Mouse (Mus musculus) midbrain, postnatal 0 days (tissue): Measurements from ENCODE around the gene Cog2. TPM values are rescaled to one million over a fixed set of nuclear protein-coding genes. Genes with fewer than 3 reads are reported as not detected.

ENCODE experiments used
- ATAC-seq: fragments of 200-750 bp; cut with Nextera tagmentation; 2 replicates; pipeline ENCODE4 v1.8.0; 2017; ENCODE audit warnings: moderate number of reproducible peaks, mild to moderate bottlenecking, moderate TSS enrichment, moderate library complexity; ENCODE audit not compliant: low FRiP score
- DNase-seq: peaks from one replicate; pipeline ENCODE4 v3.0.0-alpha.2; 2015; ENCODE audit warnings: low spot score
- H3K27ac ChIP-seq: fragments of 300-500 bp; sonication (generic); 2 replicates; pipeline ENCODE4 v1.5.1; 2014; ENCODE audit warnings: low read depth, mild to moderate bottlenecking, low read length, mixed read lengths
- H3K27me3 ChIP-seq: fragments of 300-500 bp; sonication (generic); 2 replicates; pipeline ENCODE4 v1.6.1; 2014; ENCODE audit warnings: low read length, control low read depth, mixed read lengths; ENCODE audit not compliant: insufficient read depth
- H3K36me3 ChIP-seq: fragments of 300-500 bp; sonication (generic); 2 replicates; pipeline ENCODE4 v1.6.1; 2014; ENCODE audit warnings: low read length, control low read depth, mixed read lengths; ENCODE audit not compliant: insufficient read depth
- H3K4me1 ChIP-seq: fragments of 300-500 bp; sonication (generic); 2 replicates; pipeline ENCODE4 v1.6.1; 2014; ENCODE audit warnings: mild to moderate bottlenecking, control low read depth, antibody characterized with exemption, low read length, mixed read lengths; ENCODE audit not compliant: insufficient read depth
- H3K4me2 ChIP-seq: fragments of 300-500 bp; sonication (generic); 2 replicates; pipeline ENCODE4 v1.6.1; 2014; ENCODE audit warnings: low read depth, mild to moderate bottlenecking, low read length, mixed read lengths; ENCODE audit not compliant: poor library complexity, severe bottlenecking
- H3K4me3 ChIP-seq: fragments of 300-500 bp; sonication (generic); 2 replicates; pipeline ENCODE4 v1.5.1; 2014; ENCODE audit warnings: low read depth, mild to moderate bottlenecking, low read length, moderate library complexity
- H3K9ac ChIP-seq: fragments of 300-500 bp; sonication (generic); replicated peaks from 2 replicates; pipeline ENCODE4 v1.6.1; 2014; ENCODE audit warnings: mild to moderate bottlenecking, low read length, moderate library complexity, mixed read lengths; ENCODE audit not compliant: poor library complexity, severe bottlenecking
- H3K9me3 ChIP-seq: fragments of 300-500 bp; sonication (generic); 2 replicates; pipeline ENCODE4 v1.6.1; 2016; ENCODE audit warnings: low read length, control low read depth
- CTCF ChIP-seq: IDR thresholded peaks from 2 replicates; pipeline ENCODE4 v1.5.1; 2016; ENCODE audit warnings: antibody characterized with exemption, mild to moderate bottlenecking
- WGBS: fragments of 180-500 bp; shearing (Covaris S2); extraction: QIAGEN DNeasy Blood & Tissue Kit; methylation state at CpG from one replicate; pipeline ENCODE4 v1.1.7; 2014; 5-methylcytosine and 5-hydroxymethylcytosine counted together
- polyA plus RNA-seq: library from polyadenylated mRNA; unstranded; fragments of >200 nt; fragmentation: Nextera tagmentation; extraction: Ambion mirVana; gene quantifications from 2 replicates; pipeline ENCODE4 v1.2.1, GENCODE M21; 2015
- total RNA-seq: library from RNA; depleted of rRNA; stranded (reverse); fragments of >200 nt; gene quantifications from 2 replicates; pipeline ENCODE4 v1.2.3, GENCODE M21; 2014; rRNA removed

The Cog2 gene
- total and polyA plus RNA-seq, 2 experiments from 2014 or later: 15.8 to 26.7 TPM

DNA sequence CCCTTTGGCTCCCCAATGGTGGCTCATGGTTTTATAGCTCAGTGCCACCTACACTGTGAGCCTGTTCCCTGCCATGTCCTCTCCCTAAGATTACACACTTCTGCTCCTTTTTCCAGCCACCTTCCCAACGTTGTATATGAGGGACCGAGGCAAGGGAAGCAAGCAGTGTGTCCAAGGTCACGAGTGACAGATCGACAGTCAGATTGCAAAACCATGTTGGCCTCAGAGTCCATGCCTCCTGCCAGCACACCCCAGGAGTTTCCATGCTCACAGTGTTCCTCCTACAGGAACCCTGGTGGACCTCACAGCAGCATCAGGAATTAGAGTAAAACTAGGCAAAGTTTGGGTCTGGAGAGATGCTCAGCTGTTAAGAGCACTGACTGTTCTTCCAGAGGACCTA is 68.8 kb downstream of the Cog2 start:
- no peaks in the 10 kb centered on the region for H3K36me3 ChIP-seq
- H3K9me3 ChIP-seq: no peaks in the 10 kb centered on the region
- H3K9ac ChIP-seq: no peak overlapping the region
- H3K27ac ChIP-seq: no peak overlapping the region
- no peaks in the 10 kb centered on the region for H3K27me3 ChIP-seq
- H3K4me2 ChIP-seq: no peak overlapping the region
- DNase-seq: no peak
- ATAC-seq: no peak
- WGBS: 80% methylated on average over 4 of the region's 4 CpGs
- H3K4me3 ChIP-seq: no peak overlapping the region
- no peaks in the 10 kb centered on the region for H3K4me1 ChIP-seq
- no peak for TF ChIP-seq CTCF

Other genes starting within 250 kb of the Cog2 start
- 61.1 and 77.0 TPM in 2 replicates for gene Pgbd5, start 81.1 kb upstream of the Cog2 start, total RNA-seq
- 12.2 and 13.5 TPM in 2 replicates for gene Pgbd5, start 81.1 kb upstream of the Cog2 start, polyA plus RNA-seq
- 75.5 and 104 TPM in 2 replicates for gene Agt, start 48.9 kb downstream of the Cog2 start, total RNA-seq
- 65.9 and 83.6 TPM in 2 replicates for gene Agt, start 48.9 kb downstream of the Cog2 start, polyA plus RNA-seq
- gene Capn9, start 55.3 kb downstream of the Cog2 start, total RNA-seq: 0.27 TPM in 1 of 2 replicates, not detected in the other
- 0.43 and 0.52 TPM in 2 replicates for gene Capn9, start 55.3 kb downstream of the Cog2 start, polyA plus RNA-seq
- gene 2310022B05Rik, start 142.6 kb downstream of the Cog2 start, total RNA-seq: 87.6 and 88.0 TPM in 2 replicates
- gene 2310022B05Rik, start 142.6 kb downstream of the Cog2 start, polyA plus RNA-seq: 30.1 and 31.4 TPM in 2 replicates
- gene Ttc13, start 201.2 kb downstream of the Cog2 start, total RNA-seq: 64.8 and 76.5 TPM in 2 replicates
- gene Ttc13, start 201.2 kb downstream of the Cog2 start, polyA plus RNA-seq: 64.0 and 66.5 TPM in 2 replicates
- gene Arv1, start 201.4 kb downstream of the Cog2 start, total RNA-seq: 22.5 and 25.4 TPM in 2 replicates
- gene Arv1, start 201.4 kb downstream of the Cog2 start, polyA plus RNA-seq: 35.2 and 35.7 TPM in 2 replicates
- 1.2 TPM in 1 of 2 replicates, not detected in the other for gene Fam89a, start 231.1 kb downstream of the Cog2 start, total RNA-seq
- 0.25 and 0.26 TPM in 2 replicates for gene Fam89a, start 231.1 kb downstream of the Cog2 start, polyA plus RNA-seq